Mouse (Mus musculus): Measurements from ENCODE around the gene Prss48.
"Not testable (repeated sequence)": the region's sequence is repeated elsewhere in the genome, so short reads cannot be mapped to it uniquely, and the experiment has no call there.

Gene Prss48

DNA sequence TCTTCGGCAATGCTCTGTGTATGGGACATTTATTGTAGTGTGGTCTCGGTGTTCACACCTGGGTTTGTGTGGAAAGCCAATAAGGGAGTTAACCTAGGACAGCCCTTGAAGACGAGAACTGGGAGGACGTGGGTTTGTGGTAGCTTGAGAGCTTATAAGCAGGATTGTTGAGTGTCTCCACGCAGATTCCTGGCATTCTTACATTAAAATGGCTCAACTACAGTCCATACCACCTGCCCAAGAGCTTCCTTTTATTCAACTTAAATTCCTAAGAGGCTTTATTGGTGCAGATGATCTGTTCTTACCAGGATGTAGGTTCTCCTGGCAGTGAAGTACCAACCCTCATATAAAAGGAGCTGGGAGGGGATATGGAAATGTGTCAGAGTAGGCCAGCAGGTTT lies 649 bp upstream of the Prss48 start:
- no peak for DNase-seq

DNA sequence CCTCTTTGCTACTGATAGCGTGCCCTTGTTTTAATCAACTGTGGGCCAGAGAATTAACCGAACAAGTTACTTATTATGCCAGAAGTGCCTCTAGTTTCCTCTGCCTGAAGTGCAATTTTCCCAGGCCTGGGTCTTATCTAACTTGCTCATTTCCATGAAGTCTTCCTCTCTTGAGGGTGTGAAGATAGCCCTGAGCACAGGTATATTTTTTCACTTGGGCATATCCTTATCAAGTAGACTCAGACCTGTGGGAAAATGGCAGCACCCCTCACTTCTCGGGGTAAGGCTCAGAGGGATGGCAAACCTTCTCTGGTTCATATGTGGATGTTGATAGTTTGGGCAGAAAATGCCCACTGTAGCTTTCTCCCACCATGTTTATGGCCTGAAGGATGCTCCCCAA lies 1.0 kb downstream of the Prss48 start:
- no peak for DNase-seq

DNA sequence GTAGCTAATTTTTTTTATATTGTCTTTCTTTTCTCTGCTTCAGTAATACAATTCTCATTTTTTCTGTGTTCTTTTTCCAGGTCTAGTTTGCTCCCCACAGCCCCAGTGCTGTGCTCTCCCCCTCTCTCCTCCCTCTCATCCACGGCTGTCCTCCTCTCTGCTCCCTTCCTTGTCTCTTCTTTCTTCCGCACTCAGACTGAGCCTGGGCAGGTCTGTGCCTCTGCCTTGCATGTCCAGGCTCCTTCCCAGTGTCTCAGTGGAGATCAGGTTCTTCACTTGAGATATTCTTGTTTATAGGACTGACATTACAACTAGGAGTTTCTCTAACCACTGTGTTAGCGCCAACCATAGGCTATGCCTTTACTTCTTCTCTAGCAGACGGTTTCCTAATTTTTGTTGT lies 7.6 kb downstream of the Prss48 start:
- DNase-seq = no peak

DNA sequence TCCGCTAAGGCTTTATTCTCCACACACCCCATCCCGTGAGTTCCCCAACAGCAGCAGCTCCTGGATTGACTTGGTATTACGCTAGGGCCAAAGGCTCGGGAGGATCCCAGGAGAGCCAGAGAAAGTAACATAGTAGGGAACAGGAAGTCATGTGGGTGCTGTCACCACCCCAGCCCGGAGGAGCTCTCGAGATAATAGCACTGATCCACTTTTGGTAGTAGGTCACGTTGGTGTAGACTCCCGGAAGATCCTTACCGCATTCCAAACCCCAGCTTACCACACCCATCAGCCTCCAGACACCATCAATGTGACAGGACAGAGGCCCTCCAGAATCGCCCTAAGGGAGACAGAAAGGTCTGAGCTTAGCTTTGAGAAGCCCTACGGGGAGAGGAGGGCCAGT lies 8.5 kb downstream of the Prss48 start:
- no peak for DNase-seq

DNA sequence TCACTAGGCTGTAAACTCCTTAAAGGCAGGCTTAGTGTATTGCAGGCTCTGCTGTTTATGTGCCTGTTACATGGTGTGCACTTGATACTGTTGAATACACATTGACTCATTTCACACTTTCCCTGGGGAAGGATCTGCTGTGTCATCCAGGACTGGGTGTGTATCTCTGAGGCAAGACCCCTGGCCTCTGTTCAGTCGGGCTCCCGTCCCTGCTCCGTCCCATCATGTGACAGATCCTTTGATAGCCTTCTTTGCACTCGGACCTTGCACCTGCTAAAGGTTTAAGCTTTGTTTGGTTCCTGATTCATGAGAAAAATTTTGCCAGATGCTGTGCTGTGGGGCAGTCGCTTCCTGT lies 10.5 kb downstream of the Prss48 start:
- DNase-seq = no peak

- no peak for DNase-seq
Measured at GRCm38 (mm10) chr3:85991140-85991801, 11.0 kb downstream of the Prss48 start.

DNA sequence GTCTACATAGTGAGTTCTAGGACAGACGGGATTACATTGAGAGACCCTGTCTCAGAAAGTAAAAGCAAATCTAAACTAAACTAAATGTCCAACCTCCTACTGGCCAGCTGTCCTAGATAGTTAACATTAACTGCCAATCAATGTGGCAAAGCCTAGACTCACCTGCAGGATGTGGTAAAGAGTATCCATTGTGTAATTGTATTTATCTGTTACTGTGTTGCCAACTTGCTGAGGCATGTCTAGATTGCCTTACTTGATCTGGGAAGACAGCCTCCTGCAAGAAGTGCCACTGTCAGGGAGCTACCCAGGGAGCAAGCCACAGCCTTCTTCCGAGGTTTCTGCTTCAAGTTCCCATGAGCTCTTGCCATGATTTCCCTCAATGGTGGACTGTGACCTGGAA lies 15.1 kb downstream of the Prss48 start:
- no peak for DNase-seq

GRCm38 (mm10) chr3:85984537-85984936 lies 17.8 kb downstream of the Prss48 start:
- no peak for DNase-seq

GRCm38 (mm10) chr3:85981761-85982160 lies 20.5 kb downstream of the Prss48 start:
- DNase-seq = not testable (repeated sequence)

GRCm38 (mm10) chr3:85980036-85980435 lies 22.3 kb downstream of the Prss48 start:
- no peak for DNase-seq

GRCm38 (mm10) chr3:85974451-85974850 lies 27.8 kb downstream of the Prss48 start:
- no peak for DNase-seq

GRCm38 (mm10) chr3:85973376-85974140 lies 28.7 kb downstream of the Prss48 start:
- DNase-seq = no peak

DNA sequence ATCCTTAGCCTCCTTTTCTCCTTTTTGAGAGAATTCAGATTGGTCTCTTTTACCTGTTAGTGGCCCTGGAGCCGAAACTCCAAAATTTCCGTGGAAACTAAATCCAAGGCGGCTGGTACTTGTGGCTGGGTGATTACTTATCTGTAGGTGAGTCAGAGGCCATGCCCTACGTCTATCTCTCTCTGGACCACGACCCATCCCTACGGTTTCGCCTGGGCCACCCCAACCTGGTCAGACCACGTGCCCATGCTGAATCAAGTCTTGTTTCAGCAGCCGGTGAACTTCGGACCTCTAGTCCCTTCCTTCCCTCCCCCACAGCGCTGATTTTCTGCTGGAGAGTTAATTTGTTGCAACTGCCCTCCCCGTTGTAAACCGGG lies 30.7 kb downstream of the Prss48 start:
- no peak for DNase-seq

GRCm38 (mm10) chr3:85970742-85971598 lies 31.3 kb downstream of the Prss48 start, which contains the start of gene Sh3d19:
TSS of gene Sh3d19 (plus strand) at chr3:85971109.
- DNase-seq = peak; percentile 45

GRCm38 (mm10) chr3:85969040-85969439 lies 33.3 kb downstream of the Prss48 start:
- no peak for DNase-seq

DNA sequence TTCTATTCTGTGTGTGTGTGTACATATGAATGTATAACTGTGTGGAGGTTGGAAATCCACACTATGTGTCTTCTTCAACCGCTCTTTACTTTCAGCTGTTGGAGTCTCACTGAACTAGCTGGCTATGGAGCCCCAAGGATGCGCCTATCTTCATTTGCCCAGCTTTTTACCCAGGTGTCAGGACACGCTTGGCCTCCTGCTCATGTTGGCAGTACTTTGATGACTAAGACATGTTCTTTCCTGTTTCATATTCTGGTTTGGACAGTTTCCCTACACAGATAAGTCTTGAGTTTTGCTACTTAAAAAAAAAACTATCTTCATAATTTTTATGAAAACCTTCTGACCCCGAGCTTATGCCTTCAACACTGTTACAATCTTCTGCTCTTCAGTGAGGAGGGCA lies 36.8 kb downstream of the Prss48 start:
- DNase-seq = no peak

- no peak for DNase-seq
Measured at GRCm38 (mm10) chr3:85961134-85961533, 41.2 kb downstream of the Prss48 start.

DNA sequence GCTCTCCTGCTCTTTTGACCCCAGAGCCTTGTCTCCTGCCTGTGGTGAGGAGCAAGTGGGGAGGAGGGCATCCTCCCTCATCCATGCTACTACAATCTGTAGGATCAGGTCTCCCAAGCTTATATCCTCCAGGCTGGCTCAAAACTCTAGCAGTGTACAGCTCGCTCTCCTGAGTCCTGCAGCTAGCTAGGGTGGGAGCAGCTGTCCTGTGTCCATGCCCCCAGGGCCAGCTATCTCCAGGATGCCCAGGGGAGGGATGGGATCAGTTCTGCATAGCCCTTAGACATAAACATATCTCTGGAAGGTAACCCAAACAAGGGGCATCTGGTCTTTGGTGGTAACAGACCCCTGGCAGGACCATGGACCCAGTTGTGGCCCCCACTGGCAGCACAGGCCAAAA lies 42.6 kb downstream of the Prss48 start:
- no peak for DNase-seq

DNA sequence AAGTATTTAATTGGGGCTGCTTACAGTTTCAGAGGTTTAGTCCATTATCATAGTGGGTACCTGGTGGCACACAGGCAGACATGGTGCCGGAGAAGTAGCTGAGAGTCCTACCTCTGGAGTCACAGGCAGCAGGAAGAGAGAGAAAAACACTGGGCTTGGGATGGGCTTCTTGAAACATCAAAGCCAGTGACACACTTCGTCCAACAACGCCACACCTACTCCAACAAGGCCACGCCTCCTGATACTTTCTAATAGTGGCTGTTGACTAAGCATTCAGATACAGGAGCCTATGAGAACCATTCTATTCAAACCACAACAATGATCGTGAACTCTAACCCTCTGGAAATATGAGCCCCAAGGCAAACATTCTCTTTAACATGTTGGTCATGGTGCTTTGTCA lies 46.6 kb downstream of the Prss48 start:
- no peak for DNase-seq

GRCm38 (mm10) chr3:85955269-85955668 lies 47.0 kb downstream of the Prss48 start:
- DNase-seq = no peak

DNA sequence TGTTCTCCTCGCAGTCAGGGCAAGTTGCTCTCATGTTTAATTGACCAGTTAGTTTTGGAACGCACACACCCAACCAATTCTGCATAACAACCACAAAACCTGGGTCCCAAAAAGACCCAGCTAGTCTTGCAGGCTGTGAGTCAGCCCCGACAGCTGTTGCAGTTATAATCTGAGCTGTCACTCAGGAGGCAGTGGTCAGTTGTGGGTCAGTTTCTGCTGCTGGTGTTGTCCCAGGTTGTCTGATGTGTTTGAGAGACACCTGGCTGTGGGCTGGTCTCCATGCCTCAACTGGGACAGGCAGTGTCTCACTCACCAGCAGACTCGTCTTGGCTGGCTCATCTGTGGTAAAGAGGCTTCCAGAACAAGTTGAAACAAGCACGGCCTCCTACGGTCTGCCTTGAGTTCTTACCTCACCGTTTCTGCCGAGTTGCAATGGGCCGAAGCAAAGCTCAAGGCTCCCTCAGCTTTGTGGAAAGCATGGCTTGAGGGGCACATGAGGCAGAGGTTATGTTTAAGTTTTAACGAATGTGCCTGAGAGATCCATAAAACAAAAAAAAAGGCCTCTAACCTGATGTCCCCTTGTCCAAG lies 49.5 kb downstream of the Prss48 start:
- no peak for DNase-seq

DNA sequence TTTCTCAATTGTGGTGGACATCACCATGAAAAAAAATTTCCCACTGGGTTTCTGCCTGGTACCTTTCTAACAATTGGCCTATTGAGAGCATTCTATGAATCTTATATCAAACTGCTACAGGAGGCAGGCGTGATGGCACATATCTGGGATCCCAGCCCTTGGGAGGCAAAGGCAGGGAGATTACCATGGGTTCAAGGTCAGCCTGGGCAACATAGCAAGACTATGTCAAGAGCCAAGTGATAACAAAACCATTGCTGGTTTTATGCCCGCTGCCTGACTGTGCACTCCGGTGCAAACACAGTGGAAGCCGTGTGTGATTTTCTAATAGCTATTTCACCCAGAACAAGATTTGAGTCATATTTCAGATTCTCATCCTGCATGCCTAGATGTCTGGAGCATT lies 51.4 kb downstream of the Prss48 start:
- DNase-seq = no peak
